In the genomic region with DNA sequence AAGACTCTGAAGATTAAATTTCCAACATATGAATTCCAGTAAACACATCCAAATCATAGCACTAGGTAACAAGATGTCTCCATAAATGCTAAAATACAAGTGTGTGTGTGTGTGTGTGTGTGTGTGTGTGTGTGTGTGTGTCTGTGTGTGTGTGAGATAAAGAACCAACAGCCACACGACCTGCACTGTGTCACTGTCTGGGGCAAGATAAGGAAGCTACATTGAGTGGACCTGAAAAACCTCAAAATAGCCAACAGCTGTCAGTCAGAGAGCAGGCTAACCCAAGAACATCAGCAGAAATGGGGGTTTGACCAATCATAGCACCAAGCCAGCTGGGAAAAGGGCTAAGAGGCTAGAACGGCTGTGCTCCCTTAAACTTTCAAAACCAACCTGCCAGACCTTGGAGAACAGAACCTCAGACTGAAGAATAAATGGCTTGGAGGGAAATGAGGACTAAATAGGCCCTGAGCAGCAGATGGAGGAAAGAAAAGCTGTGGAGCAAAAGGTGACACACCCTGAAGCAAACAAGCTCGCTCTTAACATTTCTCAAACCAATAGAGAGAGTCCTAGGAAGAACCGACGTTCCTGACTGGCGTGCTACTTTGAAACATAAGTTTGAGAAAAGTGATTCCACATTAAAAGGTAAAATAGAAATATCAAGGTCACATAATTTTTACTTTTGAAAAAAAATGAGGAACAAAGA, we compare ENCODE assay signal across 32 mouse cellular contexts. TPM values are rescaled to one million over a fixed set of nuclear protein-coding genes. Genes with fewer than 3 reads are reported as not detected.
DNase-seq lines count a peak whose midpoint lies in the region; ATAC-seq and TF ChIP-seq lines count a peak whose summit lies in the region.
"Had no signal": no experiment of that assay in that cellular context is flagged by ENCODE, and none has a peak within 500 bp of the region (broad histone marks: within the 10 kb centered on the region; RNA-seq: fewer than 3 reads in every experiment).

No protein-coding gene starts in this region.

- no peaks in the 10 kb centered on the region for H3K79me2 ChIP-seq in heart, adult 2 months (replicated peaks; ENCODE audit: control insufficient read depth, insufficient read depth, low read length)

- peak overlapping the region; percentile 46; the same call in 1 of the 2 replicates for H3K27ac ChIP-seq in heart, embryonic 11.5 days (ENCODE audit: low read depth, low read length)
- H3K27ac ChIP-seq in heart, adult 2 months = no peak overlapping the region
- H3K27ac ChIP-seq in liver, embryonic 12.5 days = peak overlapping the region; percentile 72
- H3K27ac ChIP-seq in liver, postnatal 0 days (ENCODE audit: low read depth) = no peak overlapping the region
- no peak overlapping the region for H3K27ac ChIP-seq in kidney, adult 2 months (ENCODE audit: insufficient read depth, low read depth, low read length)
- H3K27ac ChIP-seq: embryonic facial prominence, embryonic 13.5 days; forebrain, embryonic 12.5 days; hindbrain, embryonic 10.5 days; hindbrain, embryonic 15.5 days; kidney, embryonic 15.5 days; midbrain, embryonic 13.5 days; stomach, postnatal 0 days had no signal

- H3K4me3 ChIP-seq in heart, embryonic 11.5 days (ENCODE audit: low read depth, low read length) = no peak overlapping the region
- H3K4me3 ChIP-seq in heart, adult 2 months = no peak overlapping the region
- no peak overlapping the region for H3K4me3 ChIP-seq in liver, embryonic 12.5 days
- H3K4me3 ChIP-seq in liver, postnatal 0 days (ENCODE audit: low read depth, low read length) = no peak overlapping the region
- no peak overlapping the region for H3K4me3 ChIP-seq in kidney, adult 2 months (ENCODE audit: insufficient read depth, low read depth, low read length)
- H3K4me3 ChIP-seq: embryonic facial prominence, embryonic 13.5 days; erythroblast, embryonic 14.5 days; forebrain, embryonic 12.5 days; hindbrain, embryonic 10.5 days; hindbrain, embryonic 15.5 days; kidney, embryonic 15.5 days; midbrain, embryonic 13.5 days had no signal

- H3K27me3 ChIP-seq in heart, embryonic 11.5 days (ENCODE audit: control insufficient read depth, insufficient read depth, low read length) = no peaks in the 10 kb centered on the region
- H3K27me3 ChIP-seq in heart, adult 2 months (ENCODE audit: control insufficient read depth, insufficient read depth, low read length) = no peaks in the 10 kb centered on the region
- peaks cover 12% of the 10 kb centered on the region; the same call in 1 of the 2 replicates for H3K27me3 ChIP-seq in liver, embryonic 12.5 days (replicated peaks)
- no peaks in the 10 kb centered on the region for H3K27me3 ChIP-seq in liver, postnatal 0 days (ENCODE audit: insufficient read depth, low read length)
- H3K27me3 ChIP-seq in kidney, adult 2 months (replicated peaks; ENCODE audit: control insufficient read depth, insufficient read depth, low read length) = no peaks in the 10 kb centered on the region
- H3K27me3 ChIP-seq: embryonic facial prominence, embryonic 13.5 days; forebrain, embryonic 12.5 days; hindbrain, embryonic 15.5 days; kidney, embryonic 15.5 days; midbrain, embryonic 13.5 days had no signal

- intact Hi-C loops in heart, adult 2 months (cut with DNase I) = loop anchor here (2.0 kb wide), 1 partner anchor 20 kb away; no protein-coding TSS in a partner anchor

- peak; percentile 77 for ATAC-seq in heart, embryonic 11.5 days (replicated peaks; ENCODE audit: insufficient number of reproducible peaks, low FRiP score, low TSS enrichment)
- ATAC-seq in liver, embryonic 12.5 days = peak; percentile 99
- peak; percentile 61 for ATAC-seq in liver, postnatal 0 days
- ATAC-seq: inflammation-experienced regulatory T-cells, adult 6 months; midbrain, embryonic 13.5 days had no signal

- TF ChIP-seq POLR2A in heart, adult 2 months (IDR thresholded peaks at IDR 0.05; ENCODE audit: insufficient read depth, low read depth, low read length) = no peak
- TF ChIP-seq POLR2A in kidney, adult 2 months (IDR thresholded peaks at IDR 0.05; ENCODE audit: low read depth, low read length) = no peak

- 41% methylated on average over 6 of the region's 6 CpGs for WGBS in heart, embryonic 11.5 days (ENCODE audit: insufficient replicate concordance)
- 77% methylated on average over 6 of the region's 6 CpGs for WGBS in heart, adult 2 months
- WGBS in liver, embryonic 12.5 days (ENCODE audit: insufficient replicate concordance) = 39% methylated on average over 6 of the region's 6 CpGs
- WGBS in liver, postnatal 0 days (ENCODE audit: insufficient replicate concordance) = 64% methylated on average over 6 of the region's 6 CpGs
- WGBS in kidney, adult 2 months = 92% methylated on average over 6 of the region's 6 CpGs

- H3K9me3 ChIP-seq in heart, embryonic 11.5 days (replicated peaks; ENCODE audit: control insufficient read depth, low read length) = no peaks in the 10 kb centered on the region
- no peaks in the 10 kb centered on the region for H3K9me3 ChIP-seq in liver, embryonic 12.5 days (replicated peaks)
- H3K9me3 ChIP-seq in liver, postnatal 0 days (ENCODE audit: low read length) = no peaks in the 10 kb centered on the region
- H3K9me3 ChIP-seq: embryonic facial prominence, embryonic 13.5 days; forebrain, embryonic 12.5 days; G1E; hindbrain, embryonic 10.5 days; hindbrain, embryonic 15.5 days; kidney, embryonic 15.5 days; midbrain, embryonic 13.5 days had no signal

- H3K4me2 ChIP-seq in heart, embryonic 11.5 days = peak overlapping the region; percentile 4; the same call in 1 of the 2 replicates
- H3K4me2 ChIP-seq in liver, embryonic 12.5 days = peak overlapping the region; percentile 36
- H3K4me2 ChIP-seq in liver, postnatal 0 days (ENCODE audit: low read depth, low read length) = no peak overlapping the region
- H3K4me2 ChIP-seq: embryonic facial prominence, embryonic 13.5 days; forebrain, embryonic 12.5 days; hindbrain, embryonic 15.5 days; kidney, embryonic 15.5 days; lung, embryonic 14.5 days; midbrain, embryonic 13.5 days had no signal

- H3K9ac ChIP-seq in heart, embryonic 11.5 days (ENCODE audit: low read depth, low read length) = no peak overlapping the region
- H3K9ac ChIP-seq in heart, adult 2 months (ENCODE audit: low read depth, low read length) = no peak overlapping the region
- peak overlapping the region; percentile 7; the same call in 1 of the 2 replicates for H3K9ac ChIP-seq in liver, embryonic 12.5 days
- H3K9ac ChIP-seq in liver, postnatal 0 days (replicated peaks) = no peak overlapping the region
- H3K9ac ChIP-seq: embryonic facial prominence, embryonic 13.5 days; forebrain, embryonic 12.5 days; hindbrain, embryonic 15.5 days; kidney, embryonic 15.5 days; lung, embryonic 14.5 days; midbrain, embryonic 13.5 days had no signal

- peaks cover 4% of the 10 kb centered on the region for H3K4me1 ChIP-seq in heart, embryonic 11.5 days (ENCODE audit: control insufficient read depth, insufficient read depth, low read length)
- H3K4me1 ChIP-seq in heart, adult 2 months (ENCODE audit: control insufficient read depth, insufficient read depth, low read length) = no peaks in the 10 kb centered on the region
- H3K4me1 ChIP-seq in liver, embryonic 12.5 days = peaks cover 16% of the 10 kb centered on the region
- H3K4me1 ChIP-seq in liver, postnatal 0 days (ENCODE audit: insufficient read depth) = no peaks in the 10 kb centered on the region
- peaks cover 6% of the 10 kb centered on the region; the same call in 1 of the 2 replicates for H3K4me1 ChIP-seq in kidney, adult 2 months (ENCODE audit: control insufficient read depth, insufficient read depth, low read length)

- no peak for TF ChIP-seq CTCF in heart, adult 2 months (IDR thresholded peaks at IDR 0.05)
- no peak for TF ChIP-seq CTCF in liver, postnatal 0 days (IDR thresholded peaks at IDR 0.05; ENCODE audit: low read depth)
- TF ChIP-seq CTCF in kidney, adult 2 months (conservative IDR thresholded peaks at IDR 0.05; ENCODE audit: insufficient read depth, insufficient read length, low read depth, low read length) = no peak

- no peak for DNase-seq in heart, adult 2 months
- peak; percentile 15 for DNase-seq in c-Kit-positive CD71-positive TER-119-positive erythroid progenitor cells, embryonic 14.5 days (ENCODE audit: low spot score)
- DNase-seq in liver, postnatal 0 days = no peak
- DNase-seq in kidney, adult 2 months = no peak
- no peak for DNase-seq in embryo, embryonic 10.5 days (ENCODE audit: low spot score)
- no peak for DNase-seq in layer of hippocampus, postnatal 14 days (ENCODE audit: low spot score in 2 of 2)
- DNase-seq: adrenal gland, adult 8-10 months; cerebellum, adult 2 months; cerebellum, postnatal 36 days; gastrocnemius, postnatal 10 days; kidney, adult 11 months; kidney, postnatal 25 days; layer of hippocampus, postnatal 36 days; left cerebral cortex, postnatal 4 days; lung, embryonic 14.5 days; lung, postnatal 14 days; retina, postnatal 1 day; right cerebral cortex, postnatal 14 days; thymus, adult 18-20 months; thymus, postnatal 36 days had no signal

- no peak for TF ChIP-seq EP300 in heart, adult 2 months (IDR thresholded peaks at IDR 0.05; ENCODE audit: insufficient read depth, low read depth, low read length)
- TF ChIP-seq EP300 in liver, postnatal 0 days (IDR thresholded peaks at IDR 0.05; ENCODE audit: low read depth) = no peak

- no peaks in the 10 kb centered on the region for H3K36me3 ChIP-seq in heart, embryonic 11.5 days (ENCODE audit: control insufficient read depth, insufficient read depth, low read length)
- no peaks in the 10 kb centered on the region for H3K36me3 ChIP-seq in heart, adult 2 months (ENCODE audit: control insufficient read depth, insufficient read depth, low read length)
- H3K36me3 ChIP-seq in liver, embryonic 12.5 days = no peaks in the 10 kb centered on the region
- H3K36me3 ChIP-seq in liver, postnatal 0 days (replicated peaks; ENCODE audit: insufficient read depth, low read length) = no peaks in the 10 kb centered on the region
- no peaks in the 10 kb centered on the region for H3K36me3 ChIP-seq in kidney, adult 2 months (ENCODE audit: control insufficient read depth, insufficient read depth, low read length)
- H3K36me3 ChIP-seq: embryonic facial prominence, embryonic 13.5 days; forebrain, embryonic 12.5 days; G1E; hindbrain, embryonic 10.5 days; hindbrain, embryonic 15.5 days; kidney, embryonic 15.5 days; midbrain, embryonic 13.5 days had no signal

RNA-seq across cellular contexts. Expression of gene Tanc2, which starts 30.8 kb away (rescaled TPM):
- 23.2 and 24.8 TPM in 2 replicates for polyA plus RNA-seq in heart, embryonic 11.5 days (2014; fragmentation: Nextera tagmentation; extraction: Ambion mirVana)
- total RNA-seq in heart, adult 2 months (2021) = 10 to 100 TPM; 11.9 to 15.2 TPM
- polyA plus RNA-seq in heart, adult 2 months (2012; rRNA removed) = 3.5 and 6.9 TPM in 2 replicates
- polyA plus RNA-seq in liver, embryonic 12.5 days (2016; fragmentation: Nextera tagmentation; extraction: Ambion mirVana) = 3.4 and 4.4 TPM in 2 replicates
- polyA plus RNA-seq in liver, postnatal 0 days (2015; fragmentation: Nextera tagmentation; extraction: Ambion mirVana) = 1.5 and 1.8 TPM in 2 replicates
- polyA plus RNA-seq in kidney, adult 2 months (2012; rRNA removed) = 19.0 and 20.5 TPM in 2 replicates
- total RNA-seq in layer of hippocampus, postnatal 14 days (2021) = 100 to 1,000 TPM; 175 to 189 TPM
- polyA plus RNA-seq: G1E had no signal

Comparison
In these comparisons a context has a peak if more than half of its experiments do, and no peak if none do; other contexts are left out.
1. H3K27ac ChIP-seq: peak in heart, embryonic 11.5 days (single experiment) and liver, embryonic 12.5 days (single experiment); none in heart, adult 2 months (single experiment), liver, postnatal 0 days (single experiment) and kidney, adult 2 months (single experiment).
2. Peak in every context shown above with its lines, with median percentiles within 50 percentile points of each other: ATAC-seq.